Mouse (Mus musculus) ES-E14 (cell line): Measurements from ENCODE around the gene Cdkn2aipnl.

Source experiments
- CHD2 ChIP-seq: IDR thresholded peaks from 2 replicates; pipeline ENCODE4 v1.6.1; 2014; ENCODE audit warnings: mild to moderate bottlenecking, low read depth, low read length, inconsistent platforms
- HCFC1 ChIP-seq: IDR thresholded peaks from 2 replicates; pipeline ENCODE4 v1.6.1; 2012; ENCODE audit warnings: low read length, inconsistent platforms, borderline replicate concordance; ENCODE audit not compliant: insufficient read depth
- ZC3H11A ChIP-seq: IDR thresholded peaks from 2 replicates; pipeline ENCODE4 v1.6.1; 2012; ENCODE audit warnings: low read depth, mild to moderate bottlenecking, inconsistent platforms, low read length, borderline replicate concordance
- ZNF384 ChIP-seq: IDR thresholded peaks from 2 replicates; pipeline ENCODE4 v1.6.1; 2012; ENCODE audit warnings: low read depth, low read length, inconsistent platforms

GRCm38 (mm10) chr11:51931790-51932189 is 35.7 kb upstream of the Cdkn2aipnl start:
- TF ChIP-seq CHD2 (no peak), HCFC1 (no peak), ZC3H11A (no peak), ZNF384 (no peak)
